Mouse (Mus musculus) stomach, postnatal 0 days (tissue): ENCODE measurements around the gene Acot2.

Experiments
- CTCF ChIP-seq: IDR thresholded peaks from 2 replicates; pipeline ENCODE4 v1.5.1; 2016; ENCODE audit warnings: antibody characterized with exemption, low read depth, mild to moderate bottlenecking, moderate library complexity
- EP300 ChIP-seq: optimal IDR thresholded peaks from 2 replicates; pipeline ENCODE3; 2016; ENCODE audit warnings: antibody characterized with exemption

GRCm38 (mm10) chr12:83998341-83999107, 10.9 kb downstream of the Acot2 start:
- no peak for TF ChIP-seq EP300
- no peak for TF ChIP-seq CTCF
